Comparison of ENCODE assay signal across 9 mouse cellular contexts in the genomic region with DNA sequence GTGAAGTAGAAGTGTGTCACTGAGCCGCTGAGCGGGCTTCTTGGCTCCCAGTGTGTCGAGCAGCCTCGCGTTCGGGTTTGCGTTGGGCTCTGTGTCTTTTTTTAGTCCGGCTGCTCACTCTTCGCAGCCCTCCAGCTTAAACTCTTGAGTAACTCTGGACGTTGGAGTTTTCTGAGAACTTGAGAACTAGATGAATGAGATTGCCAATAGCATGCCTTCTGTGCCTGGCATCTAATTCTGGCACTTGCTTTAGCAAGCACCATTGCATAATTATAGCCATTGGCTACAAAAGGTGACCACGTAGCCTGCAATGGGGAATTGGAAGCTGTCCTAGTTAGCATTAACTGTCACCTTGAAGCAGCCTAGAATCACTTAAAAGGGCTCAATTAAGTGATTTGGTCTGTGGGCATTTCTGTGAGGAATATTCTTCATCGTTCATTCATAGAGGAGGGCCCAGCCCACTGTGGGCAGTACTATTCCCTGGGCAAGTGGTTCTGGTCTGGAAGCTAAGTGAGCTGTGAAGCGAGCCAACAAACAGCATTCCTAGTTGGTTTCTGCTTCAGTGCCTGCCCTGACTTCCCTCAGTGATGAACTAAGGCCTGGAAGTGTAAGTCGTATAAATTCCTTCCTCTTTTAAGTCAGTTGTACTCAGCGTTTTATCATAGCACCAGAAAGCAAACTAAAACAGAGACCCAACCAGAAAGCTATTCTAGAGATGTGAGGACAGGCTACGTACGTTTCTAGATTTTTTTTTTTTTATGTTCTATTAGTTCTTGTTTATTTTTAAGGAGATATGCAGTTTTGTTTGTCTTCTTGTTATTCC.
DNase-seq lines count a peak whose midpoint lies in the region; ATAC-seq and TF ChIP-seq lines count a peak whose summit lies in the region.
"Had no signal": no experiment of that assay in that cellular context is flagged by ENCODE, and none has a peak within 500 bp of the region (broad histone marks: within the 10 kb centered on the region; RNA-seq: fewer than 3 reads in every experiment).

No protein-coding gene starts in this region.

- TF ChIP-seq POLR2A in bone marrow, adult 2 months (IDR thresholded peaks at IDR 0.05; ENCODE audit: borderline replicate concordance, control insufficient read depth, low read depth, low read length) = no peak

- no peak for TF ChIP-seq EP300 in liver, postnatal 0 days (IDR thresholded peaks at IDR 0.05; ENCODE audit: low read depth)

- H3K4me2 ChIP-seq in kidney, embryonic 14.5 days (replicated peaks; ENCODE audit: low read depth, low read length) = no peak overlapping the region
- no peak overlapping the region for H3K4me2 ChIP-seq in liver, postnatal 0 days (ENCODE audit: low read depth, low read length)

- H3K27ac ChIP-seq in kidney, embryonic 14.5 days (ENCODE audit: low read depth, low read length) = no peak overlapping the region
- H3K27ac ChIP-seq in bone marrow, adult 2 months (ENCODE audit: control insufficient read depth, insufficient read depth, low read depth, low read length, poor library complexity) = peak overlapping the region; percentile 16
- peak overlapping the region; percentile 31; the same call in 1 of the 2 replicates for H3K27ac ChIP-seq in liver, postnatal 0 days (ENCODE audit: low read depth)

- DNase-seq in kidney, adult 11 months = peak; percentile 71
- peak; percentile 97 for DNase-seq in gonadal fat pad, adult 2 months (ENCODE audit: low read depth)
- no peak for DNase-seq in liver, postnatal 0 days
- no peak for DNase-seq in testis, postnatal 10 days (ENCODE audit: low spot score)
- no peak for DNase-seq in retina, embryonic 14.5 days (ENCODE audit: low spot score)
- no peak for DNase-seq in embryo, embryonic 10.5 days (ENCODE audit: low spot score)

- no peak overlapping the region for H3K4me3 ChIP-seq in kidney, embryonic 14.5 days (ENCODE audit: low read length)
- no peak overlapping the region for H3K4me3 ChIP-seq in bone marrow, adult 2 months (replicated peaks; ENCODE audit: control insufficient read depth, low read depth, low read length)
- no peak overlapping the region for H3K4me3 ChIP-seq in liver, postnatal 0 days (ENCODE audit: low read depth, low read length)
- H3K4me3 ChIP-seq: erythroblast, embryonic 14.5 days had no signal

- H3K4me1 ChIP-seq in kidney, embryonic 14.5 days (ENCODE audit: control insufficient read depth, insufficient read depth, low read length) = 0 out of 2 replicates have a peak, but pooled peaks cover 11% of the 10 kb centered on the region
- H3K4me1 ChIP-seq in bone marrow, adult 2 months (ENCODE audit: control insufficient read depth, insufficient read depth, low read length) = peaks cover 5% of the 10 kb centered on the region
- H3K4me1 ChIP-seq in liver, postnatal 0 days (ENCODE audit: insufficient read depth) = peaks cover 23% of the 10 kb centered on the region

- H3K27me3 ChIP-seq in kidney, embryonic 14.5 days (ENCODE audit: control insufficient read depth, insufficient read depth, low read length) = no peaks in the 10 kb centered on the region
- no peaks in the 10 kb centered on the region for H3K27me3 ChIP-seq in liver, postnatal 0 days (ENCODE audit: insufficient read depth, low read length)

- H3K9ac ChIP-seq in kidney, embryonic 14.5 days (ENCODE audit: low read depth, low read length) = no peak overlapping the region
- no peak overlapping the region for H3K9ac ChIP-seq in liver, postnatal 0 days (replicated peaks)

- no peak for TF ChIP-seq CTCF in bone marrow, adult 2 months (IDR thresholded peaks at IDR 0.05; ENCODE audit: control insufficient read depth, insufficient read depth, low read length)
- TF ChIP-seq CTCF in liver, postnatal 0 days (IDR thresholded peaks at IDR 0.05; ENCODE audit: low read depth) = no peak

- no peak for ATAC-seq in kidney, embryonic 14.5 days (ENCODE audit: low FRiP score, low TSS enrichment)
- ATAC-seq in liver, postnatal 0 days = no peak

- H3K36me3 ChIP-seq in kidney, embryonic 14.5 days (ENCODE audit: control insufficient read depth, insufficient read depth, low read length) = no peaks in the 10 kb centered on the region
- H3K36me3 ChIP-seq in liver, postnatal 0 days (replicated peaks; ENCODE audit: insufficient read depth, low read length) = no peaks in the 10 kb centered on the region

- WGBS in kidney, embryonic 14.5 days = 85% methylated on average over 17 of the region's 17 CpGs
- WGBS in bone marrow, adult 2 months = 33% methylated on average over 17 of the region's 17 CpGs
- WGBS in liver, postnatal 0 days (ENCODE audit: insufficient replicate concordance) = 67% methylated on average over 17 of the region's 17 CpGs

- no peaks in the 10 kb centered on the region for H3K9me3 ChIP-seq in kidney, embryonic 14.5 days (ENCODE audit: control insufficient read depth, low read length)
- no peaks in the 10 kb centered on the region for H3K9me3 ChIP-seq in liver, postnatal 0 days (ENCODE audit: low read length)

Comparison
In these comparisons a context has a peak if more than half of its experiments do, and no peak if none do; other contexts are left out.
1. DNase-seq: peak in kidney, adult 11 months (single experiment) and gonadal fat pad, adult 2 months (single experiment); none in liver, postnatal 0 days (single experiment), testis, postnatal 10 days (single experiment), retina, embryonic 14.5 days (single experiment) and embryo, embryonic 10.5 days (single experiment).